Mouse (Mus musculus): ENCODE data around the gene Ctdspl.

Gene Ctdspl

GRCm38 (mm10) chr9:118924554-118925085 lies 1.6 kb upstream of the Ctdspl start:
- TF ChIP-seq CTCF (conservative IDR thresholded peaks at IDR 0.05; ENCODE audit: low read length): no peak
- TF ChIP-seq NANOG (IDR thresholded peaks at IDR 0.05; ENCODE audit: borderline replicate concordance, low read length): no peak
- no peak for TF ChIP-seq POU5F1 (IDR thresholded peaks at IDR 0.05; ENCODE audit: borderline replicate concordance, low read length)
- H3K9me3 ChIP-seq (ENCODE audit: low read length): no peaks in the 10 kb centered on the region
- peaks cover 73% of the 10 kb centered on the region for H3K27me3 ChIP-seq (ENCODE audit: insufficient read depth, low read length)
- peaks cover 35% of the 10 kb centered on the region for H3K4me1 ChIP-seq (replicated peaks; ENCODE audit: low read depth, low read length)
- H3K4me3 ChIP-seq (replicated peaks; ENCODE audit: low read length): peak overlapping the region; percentile 80
- no peaks in the 10 kb centered on the region for H3K36me3 ChIP-seq (ENCODE audit: insufficient read depth, low read length)

- Histone ChIP-seq H3K27me3 (ENCODE audit: insufficient read depth, low read length) (peaks cover 75% of the 10 kb centered on the region), H3K4me1 (replicated peaks; ENCODE audit: low read depth, low read length) (peaks cover 32% of the 10 kb centered on the region), H3K9me3 (ENCODE audit: low read length) (no peaks in the 10 kb centered on the region), H3K36me3 (ENCODE audit: insufficient read depth, low read length) (no peaks in the 10 kb centered on the region), H3K4me3 (replicated peaks; ENCODE audit: low read length) (peak overlapping the region; percentile 80)
- TF ChIP-seq CTCF (conservative IDR thresholded peaks at IDR 0.05; ENCODE audit: low read length): no peak
- no peak for TF ChIP-seq POU5F1 (IDR thresholded peaks at IDR 0.05; ENCODE audit: borderline replicate concordance, low read length)
- TF ChIP-seq NANOG (IDR thresholded peaks at IDR 0.05; ENCODE audit: borderline replicate concordance, low read length): no peak
Observed at GRCm38 (mm10) chr9:118925286-118926110, 755 bp upstream of the Ctdspl start.

DNA sequence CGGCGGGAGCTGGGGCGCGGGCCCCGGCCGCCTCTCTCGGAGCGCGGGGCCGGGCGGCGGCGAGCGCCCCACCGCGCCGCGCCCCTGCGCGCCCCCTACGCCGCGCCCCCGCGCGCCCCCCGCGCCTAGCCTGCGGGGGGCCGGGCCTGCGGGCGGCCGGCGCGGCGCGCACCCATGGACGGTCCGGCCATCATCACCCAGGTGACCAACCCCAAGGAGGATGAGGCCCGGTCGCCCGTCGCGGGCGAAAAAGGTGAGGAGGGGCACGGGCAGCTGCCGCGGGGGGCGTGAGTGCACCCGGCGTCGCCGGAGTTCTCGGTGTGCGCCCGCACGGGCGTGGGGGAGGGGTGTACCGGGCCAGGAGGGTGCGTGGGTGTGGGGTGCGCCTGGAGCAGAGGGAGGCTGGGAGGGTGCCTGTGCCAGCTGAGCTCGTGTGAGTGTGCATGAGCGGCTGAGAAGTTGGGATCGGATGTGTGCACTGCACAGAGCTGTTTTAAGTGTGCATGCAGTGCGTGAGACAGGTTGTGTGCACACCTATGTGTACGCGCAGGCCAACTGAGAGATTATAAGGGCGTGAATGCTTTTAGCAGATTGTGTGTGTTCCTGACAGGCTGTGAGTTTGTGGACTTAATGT lies 552 bp downstream of the Ctdspl start:
- Histone ChIP-seq H3K9me3 (ENCODE audit: low read length) (no peaks in the 10 kb centered on the region), H3K4me1 (replicated peaks; ENCODE audit: low read depth, low read length) (peaks cover 32% of the 10 kb centered on the region), H3K36me3 (ENCODE audit: insufficient read depth, low read length) (no peaks in the 10 kb centered on the region), H3K27me3 (ENCODE audit: insufficient read depth, low read length) (peaks cover 74% of the 10 kb centered on the region), H3K4me3 (replicated peaks; ENCODE audit: low read length) (peak overlapping the region; percentile 80)
- no peak for TF ChIP-seq NANOG (IDR thresholded peaks at IDR 0.05; ENCODE audit: borderline replicate concordance, low read length)
- TF ChIP-seq CTCF (conservative IDR thresholded peaks at IDR 0.05; ENCODE audit: low read length): no peak
- TF ChIP-seq POU5F1 (IDR thresholded peaks at IDR 0.05; ENCODE audit: borderline replicate concordance, low read length): no peak

GRCm38 (mm10) chr9:118927501-118927900 lies 1.2 kb downstream of the Ctdspl start:
- Histone ChIP-seq H3K4me1 (replicated peaks; ENCODE audit: low read depth, low read length) (peaks cover 32% of the 10 kb centered on the region), H3K27me3 (ENCODE audit: insufficient read depth, low read length) (peaks cover 67% of the 10 kb centered on the region), H3K36me3 (ENCODE audit: insufficient read depth, low read length) (no peaks in the 10 kb centered on the region), H3K9me3 (ENCODE audit: low read length) (no peaks in the 10 kb centered on the region), H3K4me3 (replicated peaks; ENCODE audit: low read length) (no peak overlapping the region)
- TF ChIP-seq POU5F1 (IDR thresholded peaks at IDR 0.05; ENCODE audit: borderline replicate concordance, low read length) (no peak), NANOG (IDR thresholded peaks at IDR 0.05; ENCODE audit: borderline replicate concordance, low read length) (no peak), CTCF (conservative IDR thresholded peaks at IDR 0.05; ENCODE audit: low read length) (no peak)

GRCm38 (mm10) chr9:118928007-118928406 lies 1.8 kb downstream of the Ctdspl start:
- H3K36me3 ChIP-seq (ENCODE audit: insufficient read depth, low read length): no peaks in the 10 kb centered on the region
- TF ChIP-seq POU5F1 (IDR thresholded peaks at IDR 0.05; ENCODE audit: borderline replicate concordance, low read length) (no peak), NANOG (IDR thresholded peaks at IDR 0.05; ENCODE audit: borderline replicate concordance, low read length) (no peak), CTCF (conservative IDR thresholded peaks at IDR 0.05; ENCODE audit: low read length) (no peak)
- H3K4me3 ChIP-seq (replicated peaks; ENCODE audit: low read length): no peak overlapping the region
- H3K9me3 ChIP-seq (ENCODE audit: low read length): no peaks in the 10 kb centered on the region
- peaks cover 62% of the 10 kb centered on the region for H3K27me3 ChIP-seq (ENCODE audit: insufficient read depth, low read length)
- peaks cover 32% of the 10 kb centered on the region for H3K4me1 ChIP-seq (replicated peaks; ENCODE audit: low read depth, low read length)

GRCm38 (mm10) chr9:118928656-118929055 lies 2.4 kb downstream of the Ctdspl start:
- no peak for TF ChIP-seq NANOG (IDR thresholded peaks at IDR 0.05; ENCODE audit: borderline replicate concordance, low read length)
- no peak for TF ChIP-seq POU5F1 (IDR thresholded peaks at IDR 0.05; ENCODE audit: borderline replicate concordance, low read length)
- TF ChIP-seq CTCF (conservative IDR thresholded peaks at IDR 0.05; ENCODE audit: low read length): no peak
- no peaks in the 10 kb centered on the region for H3K36me3 ChIP-seq (ENCODE audit: insufficient read depth, low read length)
- H3K9me3 ChIP-seq (ENCODE audit: low read length): no peaks in the 10 kb centered on the region
- H3K27me3 ChIP-seq (ENCODE audit: insufficient read depth, low read length): peaks cover 57% of the 10 kb centered on the region
- peaks cover 32% of the 10 kb centered on the region for H3K4me1 ChIP-seq (replicated peaks; ENCODE audit: low read depth, low read length)
- no peak overlapping the region for H3K4me3 ChIP-seq (replicated peaks; ENCODE audit: low read length)

DNA sequence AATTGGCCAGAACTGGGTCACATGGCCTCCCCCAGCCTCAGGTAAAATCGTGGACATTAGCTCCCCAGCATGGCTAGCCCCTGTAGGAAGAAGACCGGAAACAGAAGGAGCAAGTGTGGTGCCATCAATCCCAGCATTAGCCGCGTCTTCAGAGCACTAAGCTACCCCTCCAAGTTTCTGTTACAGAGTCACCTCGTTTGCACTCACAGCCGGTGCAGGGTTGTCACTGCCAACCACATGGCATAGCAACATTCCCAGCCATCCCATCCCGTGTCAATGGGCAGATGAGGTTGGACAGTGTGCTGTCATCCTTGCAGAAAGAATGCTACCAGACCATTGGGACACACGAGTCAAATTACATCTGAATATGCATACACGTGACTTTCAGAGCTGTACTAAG lies 4.4 kb downstream of the Ctdspl start:
- TF ChIP-seq CTCF (conservative IDR thresholded peaks at IDR 0.05; ENCODE audit: low read length): no peak
- TF ChIP-seq NANOG (IDR thresholded peaks at IDR 0.05; ENCODE audit: borderline replicate concordance, low read length): no peak
- TF ChIP-seq POU5F1 (IDR thresholded peaks at IDR 0.05; ENCODE audit: borderline replicate concordance, low read length): no peak
- H3K9me3 ChIP-seq (ENCODE audit: low read length): no peaks in the 10 kb centered on the region
- H3K4me1 ChIP-seq (replicated peaks; ENCODE audit: low read depth, low read length): peaks cover 22% of the 10 kb centered on the region
- H3K4me3 ChIP-seq (replicated peaks; ENCODE audit: low read length): no peak overlapping the region
- H3K36me3 ChIP-seq (ENCODE audit: insufficient read depth, low read length): no peaks in the 10 kb centered on the region
- peaks cover 44% of the 10 kb centered on the region for H3K27me3 ChIP-seq (ENCODE audit: insufficient read depth, low read length)

- no peaks in the 10 kb centered on the region for H3K9me3 ChIP-seq (ENCODE audit: low read length)
Observed at GRCm38 (mm10) chr9:118933800-118934199, 7.5 kb downstream of the Ctdspl start.

More at GRCm38 (mm10) chr9:118933800-118934199, 7.5 kb downstream of the Ctdspl start:
- Histone ChIP-seq H3K4me3 (replicated peaks; ENCODE audit: low read length) (no peak overlapping the region), H3K36me3 (ENCODE audit: insufficient read depth, low read length) (no peaks in the 10 kb centered on the region), H3K27me3 (ENCODE audit: insufficient read depth, low read length) (peaks cover 22% of the 10 kb centered on the region), H3K4me1 (replicated peaks; ENCODE audit: low read depth, low read length) (peaks cover 8% of the 10 kb centered on the region)
- no peak for TF ChIP-seq NANOG (IDR thresholded peaks at IDR 0.05; ENCODE audit: borderline replicate concordance, low read length)
- TF ChIP-seq CTCF (conservative IDR thresholded peaks at IDR 0.05; ENCODE audit: low read length): no peak
- no peak for TF ChIP-seq POU5F1 (IDR thresholded peaks at IDR 0.05; ENCODE audit: borderline replicate concordance, low read length)

All from E14TG2a.4 (cell line).